Mouse (Mus musculus): Measurements from ENCODE around the gene Fasl. TPM values are rescaled to one million over a fixed set of nuclear protein-coding genes. Genes with fewer than 3 reads are reported as not detected.

Fasl gene
- polyA plus RNA-seq, 1 experiment from 2014 or later, result not detected

GRCm38 (mm10) chr1:161782725-161783124 lies 5.6 kb downstream of the Fasl start:
- no peak overlapping the region for H3K27ac ChIP-seq (replicated peaks)
- H3K4me1 ChIP-seq, result no peaks in the 10 kb centered on the region
- no peaks in the 10 kb centered on the region for H3K27me3 ChIP-seq (replicated peaks; ENCODE audit: low read depth, poor library complexity, severe bottlenecking)
- H3K4me3 ChIP-seq, result no peak overlapping the region
- DNase-seq (ENCODE audit: low spot score), result no peak
- no peaks in the 10 kb centered on the region for H3K36me3 ChIP-seq (replicated peaks)
- WGBS, result 78% methylated on average over 2 of the region's 2 CpGs
- H3K9me3 ChIP-seq, result no peaks in the 10 kb centered on the region

GRCm38 (mm10) chr1:161781594-161781993 lies 6.7 kb downstream of the Fasl start:
- no peaks in the 10 kb centered on the region for H3K27me3 ChIP-seq (replicated peaks; ENCODE audit: low read depth, poor library complexity, severe bottlenecking)
- 89% methylated on average over 5 of the region's 5 CpGs for WGBS
- no peak overlapping the region for H3K4me3 ChIP-seq
- H3K27ac ChIP-seq (replicated peaks), result no peak overlapping the region
- DNase-seq (ENCODE audit: low spot score), result no peak
- no peaks in the 10 kb centered on the region for H3K4me1 ChIP-seq
- no peaks in the 10 kb centered on the region for H3K36me3 ChIP-seq (replicated peaks)
- H3K9me3 ChIP-seq, result no peaks in the 10 kb centered on the region

- Histone ChIP-seq H3K27me3 (replicated peaks; ENCODE audit: low read depth, poor library complexity, severe bottlenecking) (no peaks in the 10 kb centered on the region), H3K4me3 (no peak overlapping the region), H3K4me1 (no peaks in the 10 kb centered on the region), H3K9me3 (no peaks in the 10 kb centered on the region), H3K36me3 (replicated peaks) (no peaks in the 10 kb centered on the region), H3K27ac (replicated peaks) (no peak overlapping the region)
- no peak for DNase-seq (ENCODE audit: low spot score)
These were observed 9.2 kb downstream of the Fasl start for GRCm38 (mm10) chr1:161779057-161779456.

GRCm38 (mm10) chr1:161775151-161775550 lies 13.1 kb downstream of the Fasl start:
- WGBS, result 80% methylated on average over 6 of the region's 6 CpGs
- Histone ChIP-seq H3K27ac (replicated peaks) (no peak overlapping the region), H3K27me3 (replicated peaks; ENCODE audit: low read depth, poor library complexity, severe bottlenecking) (no peaks in the 10 kb centered on the region), H3K4me3 (no peak overlapping the region), H3K4me1 (no peaks in the 10 kb centered on the region; the same call in 1 of the 2 replicates), H3K36me3 (replicated peaks) (no peaks in the 10 kb centered on the region), H3K9me3 (no peaks in the 10 kb centered on the region)
- DNase-seq (ENCODE audit: low spot score), result no peak

GRCm38 (mm10) chr1:161771293-161771692 lies 17.0 kb downstream of the Fasl start:
- no peaks in the 10 kb centered on the region; the same call in 1 of the 2 replicates for H3K4me1 ChIP-seq
- no peak overlapping the region for H3K4me3 ChIP-seq
- no peak for DNase-seq (ENCODE audit: low spot score)
- H3K27me3 ChIP-seq (replicated peaks; ENCODE audit: low read depth, poor library complexity, severe bottlenecking), result no peaks in the 10 kb centered on the region
- WGBS, result 83% methylated on average over 2 of the region's 2 CpGs
- no peak overlapping the region for H3K27ac ChIP-seq (replicated peaks)
- no peaks in the 10 kb centered on the region for H3K36me3 ChIP-seq (replicated peaks)
- no peaks in the 10 kb centered on the region for H3K9me3 ChIP-seq

- 98% methylated on average over 1 of the region's 1 CpGs for WGBS
- no peaks in the 10 kb centered on the region for H3K9me3 ChIP-seq
- no peaks in the 10 kb centered on the region for H3K36me3 ChIP-seq (replicated peaks)
- no peak for DNase-seq (ENCODE audit: low spot score)
- H3K27me3 ChIP-seq (replicated peaks; ENCODE audit: low read depth, poor library complexity, severe bottlenecking), result no peaks in the 10 kb centered on the region
- H3K4me3 ChIP-seq, result no peak overlapping the region
- H3K27ac ChIP-seq (replicated peaks), result no peak overlapping the region
- no peaks in the 10 kb centered on the region; the same call in 1 of the 2 replicates for H3K4me1 ChIP-seq
These were observed 19.0 kb downstream of the Fasl start for GRCm38 (mm10) chr1:161769329-161769728.

- WGBS, result 67% methylated on average over 12 of the region's 12 CpGs
- no peaks in the 10 kb centered on the region for H3K9me3 ChIP-seq
These were observed 21.2 kb downstream of the Fasl start for GRCm38 (mm10) chr1:161767101-161767524.

GRCm38 (mm10) chr1:161766656-161767055 lies 21.6 kb downstream of the Fasl start:
- WGBS, result 52% methylated on average over 5 of the region's 5 CpGs
- H3K36me3 ChIP-seq (replicated peaks), result no peaks in the 10 kb centered on the region
- H3K27ac ChIP-seq (replicated peaks), result no peak overlapping the region
- H3K4me3 ChIP-seq, result no peak overlapping the region
- no peaks in the 10 kb centered on the region; the same call in 1 of the 2 replicates for H3K4me1 ChIP-seq
- no peak for DNase-seq (ENCODE audit: low spot score)
- H3K27me3 ChIP-seq (replicated peaks; ENCODE audit: low read depth, poor library complexity, severe bottlenecking), result no peaks in the 10 kb centered on the region
- no peaks in the 10 kb centered on the region for H3K9me3 ChIP-seq

More at GRCm38 (mm10) chr1:161767101-161767524, 21.2 kb downstream of the Fasl start:
- Histone ChIP-seq H3K36me3 (replicated peaks) (no peaks in the 10 kb centered on the region), H3K4me1 (no peaks in the 10 kb centered on the region; the same call in 1 of the 2 replicates), H3K4me3 (no peak overlapping the region), H3K27me3 (replicated peaks; ENCODE audit: low read depth, poor library complexity, severe bottlenecking) (no peaks in the 10 kb centered on the region), H3K27ac (replicated peaks) (no peak overlapping the region)
- no peak for DNase-seq (ENCODE audit: low spot score)

GRCm38 (mm10) chr1:161765932-161766331 lies 22.4 kb downstream of the Fasl start:
- Histone ChIP-seq H3K36me3 (replicated peaks) (no peaks in the 10 kb centered on the region), H3K4me1 (no peaks in the 10 kb centered on the region; the same call in 1 of the 2 replicates), H3K27ac (replicated peaks) (no peak overlapping the region), H3K9me3 (no peaks in the 10 kb centered on the region), H3K27me3 (replicated peaks; ENCODE audit: low read depth, poor library complexity, severe bottlenecking) (no peaks in the 10 kb centered on the region), H3K4me3 (no peak overlapping the region)
- 41% methylated on average over 5 of the region's 5 CpGs for WGBS
- no peak for DNase-seq (ENCODE audit: low spot score)

GRCm38 (mm10) chr1:161764964-161765363 lies 23.3 kb downstream of the Fasl start:
- Histone ChIP-seq H3K27ac (replicated peaks) (no peak overlapping the region), H3K36me3 (replicated peaks) (no peaks in the 10 kb centered on the region), H3K4me1 (no peaks in the 10 kb centered on the region), H3K4me3 (no peak overlapping the region), H3K9me3 (no peaks in the 10 kb centered on the region), H3K27me3 (replicated peaks; ENCODE audit: low read depth, poor library complexity, severe bottlenecking) (no peaks in the 10 kb centered on the region)
- whole genome bisulfite sequencing, result 98% methylated on average over 1 of the region's 1 CpGs
- no peak for DNase-seq (ENCODE audit: low spot score)

- Histone ChIP-seq H3K4me3 (no peak overlapping the region), H3K4me1 (no peaks in the 10 kb centered on the region), H3K27me3 (replicated peaks; ENCODE audit: low read depth, poor library complexity, severe bottlenecking) (no peaks in the 10 kb centered on the region), H3K36me3 (replicated peaks) (no peaks in the 10 kb centered on the region), H3K27ac (replicated peaks) (no peak overlapping the region), H3K9me3 (no peaks in the 10 kb centered on the region)
- WGBS, result 50% methylated on average over 4 of the region's 4 CpGs
- DNase-seq (ENCODE audit: low spot score), result no peak
These were observed 26.7 kb downstream of the Fasl start for GRCm38 (mm10) chr1:161761556-161761955.

- Histone ChIP-seq H3K4me1 (no peaks in the 10 kb centered on the region; the same call in 1 of the 2 replicates), H3K27me3 (replicated peaks; ENCODE audit: low read depth, poor library complexity, severe bottlenecking) (no peaks in the 10 kb centered on the region), H3K9me3 (no peaks in the 10 kb centered on the region), H3K4me3 (no peak overlapping the region), H3K36me3 (replicated peaks) (no peaks in the 10 kb centered on the region), H3K27ac (replicated peaks) (no peak overlapping the region)
- 88% methylated on average over 3 of the region's 3 CpGs for WGBS
- DNase-seq (ENCODE audit: low spot score), result no peak
These were observed 31.7 kb downstream of the Fasl start for GRCm38 (mm10) chr1:161756547-161756946.

GRCm38 (mm10) chr1:161751311-161751710 lies 37.0 kb downstream of the Fasl start:
- no peak overlapping the region for H3K4me3 ChIP-seq
- no peak overlapping the region for H3K27ac ChIP-seq (replicated peaks)
- DNase-seq (ENCODE audit: low spot score), result peak; percentile 21
- H3K4me1 ChIP-seq, result peaks cover 6% of the 10 kb centered on the region; the same call in 1 of the 2 replicates
- H3K36me3 ChIP-seq (replicated peaks), result no peaks in the 10 kb centered on the region
- no peaks in the 10 kb centered on the region for H3K27me3 ChIP-seq (replicated peaks; ENCODE audit: low read depth, poor library complexity, severe bottlenecking)
- WGBS, result 61% methylated on average over 8 of the region's 8 CpGs
- H3K9me3 ChIP-seq, result no peaks in the 10 kb centered on the region

Data from embryonic facial prominence, embryonic 10.5 days (tissue).